Mouse (Mus musculus) forebrain, embryonic 10.5 days (tissue): ENCODE measurements around the gene Mgat4e. TPM values are rescaled to one million over a fixed set of nuclear protein-coding genes. Genes with fewer than 3 reads are reported as not detected.
A peak's percentile ranks its signal among the peaks of the same experiment; 100 is the strongest.

Experiments used
- DNase-seq: peaks from one replicate; pipeline ENCODE4 v3.0.0-alpha.2; 2017; ENCODE audit warnings: low spot score; ENCODE audit errors: extremely low spot score
- H3K27ac ChIP-seq: fragments of 300-500 bp; sonication (generic); 2 replicates; pipeline ENCODE4 v1.5.1; 2016; ENCODE audit warnings: mild to moderate bottlenecking
- H3K27me3 ChIP-seq: fragments of 300-500 bp; sonication (generic); 2 replicates; pipeline ENCODE4 v1.6.1; 2016; ENCODE audit warnings: mild to moderate bottlenecking; ENCODE audit not compliant: poor library complexity, severe bottlenecking
- H3K36me3 ChIP-seq: fragments of 300-500 bp; sonication (generic); replicated peaks from 2 replicates; pipeline ENCODE4 v1.6.1; 2016; ENCODE audit warnings: mild to moderate bottlenecking, moderate library complexity
- H3K4me1 ChIP-seq: fragments of 300-500 bp; sonication (generic); 2 replicates; pipeline ENCODE4 v1.6.1; 2016
- H3K4me3 ChIP-seq: fragments of 300-500 bp; sonication (generic); 2 replicates; pipeline ENCODE4 v1.5.1; 2016; ENCODE audit warnings: mild to moderate bottlenecking, moderate library complexity
- H3K9me3 ChIP-seq: fragments of 300-500 bp; sonication (generic); 2 replicates; pipeline ENCODE4 v1.6.1; 2016; ENCODE audit warnings: mild to moderate bottlenecking, moderate library complexity
- WGBS: fragments of 180-500 bp; shearing (Covaris S2); methylation state at CpG from one replicate; pipeline ENCODE4 v1.1.7; 2016; 5-methylcytosine and 5-hydroxymethylcytosine counted together
- polyA plus RNA-seq: library from polyadenylated mRNA; unstranded; fragments of >200 nt; fragmentation: Nextera tagmentation; extraction: Ambion mirVana; gene quantifications from 2 replicates; pipeline ENCODE4 v1.2.1, GENCODE M21; 2016

The Mgat4e gene
- polyA plus RNA-seq, 1 experiment from 2014 or later, result not detected

- Histone ChIP-seq H3K27me3 (no peaks in the 10 kb centered on the region), H3K4me3 (peak overlapping the region; percentile 65), H3K36me3 (peaks cover 22% of the 10 kb centered on the region), H3K4me1 (peaks cover 20% of the 10 kb centered on the region), H3K9me3 (no peaks in the 10 kb centered on the region), H3K27ac (peak overlapping the region; percentile 89)
- no peak for DNase-seq
- 28% methylated on average over 5 of the region's 5 CpGs for WGBS
Measured at GRCm38 (mm10) chr1:134495216-134495539, 54.3 kb downstream of the Mgat4e start.

GRCm38 (mm10) chr1:134494428-134495215 is 54.9 kb downstream of the Mgat4e start, which contains the start of gene Rabif:
Gene Rabif (plus strand): TSS chr1:134494648.
- no peaks in the 10 kb centered on the region for H3K27me3 ChIP-seq
- H3K4me1 ChIP-seq, result peaks cover 20% of the 10 kb centered on the region
- DNase-seq, result peak; percentile 97
- peak within 1 kb of the TSS; percentile 65 for H3K4me3 ChIP-seq
- WGBS, result under 1% methylated on average over 58 of the region's 58 CpGs
- H3K36me3 ChIP-seq, result peaks cover 28% of the 10 kb centered on the region
- H3K27ac ChIP-seq, result peak within 1 kb of the TSS; percentile 89
- H3K9me3 ChIP-seq, result no peaks in the 10 kb centered on the region

- Histone ChIP-seq H3K36me3 (peaks cover 35% of the 10 kb centered on the region), H3K4me1 (peaks cover 20% of the 10 kb centered on the region), H3K27ac (peak overlapping the region; percentile 89), H3K9me3 (no peaks in the 10 kb centered on the region), H3K4me3 (peak overlapping the region; percentile 65), H3K27me3 (no peaks in the 10 kb centered on the region)
- 31% methylated on average over 5 of the region's 5 CpGs for WGBS
- DNase-seq, result no peak
Measured at GRCm38 (mm10) chr1:134493956-134494355, 55.5 kb downstream of the Mgat4e start.

GRCm38 (mm10) chr1:134493496-134493895 is 56.0 kb downstream of the Mgat4e start:
- H3K4me1 ChIP-seq, result peaks cover 20% of the 10 kb centered on the region
- H3K36me3 ChIP-seq, result peaks cover 35% of the 10 kb centered on the region
- no peaks in the 10 kb centered on the region for H3K9me3 ChIP-seq
- H3K27ac ChIP-seq, result no peak overlapping the region
- DNase-seq, result no peak
- H3K27me3 ChIP-seq, result no peaks in the 10 kb centered on the region
- 91% methylated on average over 2 of the region's 2 CpGs for WGBS
- peak overlapping the region; percentile 65; the same call in 1 of the 2 replicates for H3K4me3 ChIP-seq

GRCm38 (mm10) chr1:134492276-134492675 is 57.2 kb downstream of the Mgat4e start:
- Histone ChIP-seq H3K27ac (no peak overlapping the region), H3K36me3 (peaks cover 46% of the 10 kb centered on the region), H3K9me3 (no peaks in the 10 kb centered on the region), H3K4me3 (no peak overlapping the region), H3K4me1 (peaks cover 20% of the 10 kb centered on the region), H3K27me3 (no peaks in the 10 kb centered on the region)
- no peak for DNase-seq
- 82% methylated on average over 7 of the region's 7 CpGs for WGBS

Other genes with a start within 250 kb of the Mgat4e start
- 1.6 and 2.1 TPM in 2 replicates for gene Ppfia4, start 216.8 kb downstream of the Mgat4e start, polyA plus RNA-seq
- 134 and 136 TPM in 2 replicates for gene Tmem183a, start 187.7 kb downstream of the Mgat4e start, polyA plus RNA-seq
- not detected in 2 replicates for gene 4933406M09Rik, start 163.7 kb downstream of the Mgat4e start, polyA plus RNA-seq
- gene Cyb5r1, start 144.1 kb downstream of the Mgat4e start, polyA plus RNA-seq, result 30.0 and 31.6 TPM in 2 replicates
- gene Adipor1, start 134.3 kb downstream of the Mgat4e start, polyA plus RNA-seq, result 70.5 and 71.1 TPM in 2 replicates
- gene Klhl12, start 94.2 kb downstream of the Mgat4e start, polyA plus RNA-seq, result 39.0 and 39.5 TPM in 2 replicates
- gene Rabif, start 55.0 kb downstream of the Mgat4e start, polyA plus RNA-seq, result 40.7 and 41.5 TPM in 2 replicates
- 60.6 and 62.1 TPM in 2 replicates for gene Kdm5b, start 10.5 kb upstream of the Mgat4e start, polyA plus RNA-seq
- 0.75 and 0.95 TPM in 2 replicates for gene Syt2, start 97.0 kb upstream of the Mgat4e start, polyA plus RNA-seq